Mouse (Mus musculus) brain, adult 2 months (tissue): ENCODE data around the gene Paqr8.
A peak's percentile ranks its signal among the peaks of the same experiment; 100 is the strongest.

Experiments used
- DNase-seq: peaks from one replicate; pipeline ENCODE4 v3.0.0; 2011; ENCODE audit warnings: low read depth, low spot score

The Paqr8 gene

DNA sequence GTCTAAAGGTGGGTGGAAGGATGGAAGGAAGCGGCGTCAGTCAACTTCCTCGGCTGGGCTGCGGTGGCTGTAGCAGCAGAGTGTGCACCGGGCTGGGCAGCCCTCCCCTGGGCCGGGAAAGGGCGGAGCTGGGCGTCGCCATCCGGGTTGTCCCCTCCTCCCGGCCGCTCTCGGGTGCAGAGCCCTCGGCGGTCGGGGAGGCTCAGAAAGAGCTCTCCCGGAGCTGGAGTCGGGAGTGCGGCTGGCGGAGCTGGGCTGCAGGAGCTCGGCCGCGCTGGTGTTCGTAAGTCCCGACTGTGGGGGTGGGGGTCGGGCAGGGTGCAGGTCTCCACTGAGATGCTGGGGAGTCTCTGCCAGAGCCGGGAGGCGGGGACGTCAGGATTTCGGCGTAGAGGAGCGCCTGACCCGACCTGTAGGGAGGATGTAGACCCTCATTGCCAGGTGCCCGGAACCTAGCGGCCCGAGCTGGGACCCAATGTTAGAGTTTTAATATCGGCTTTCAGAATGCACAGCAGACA, at the start of gene Paqr8:
Gene Paqr8, plus strand, starts transcription at position 203 of the 518 bp plus-strand sequence.
- peak; percentile 96 for DNase-seq

DNA sequence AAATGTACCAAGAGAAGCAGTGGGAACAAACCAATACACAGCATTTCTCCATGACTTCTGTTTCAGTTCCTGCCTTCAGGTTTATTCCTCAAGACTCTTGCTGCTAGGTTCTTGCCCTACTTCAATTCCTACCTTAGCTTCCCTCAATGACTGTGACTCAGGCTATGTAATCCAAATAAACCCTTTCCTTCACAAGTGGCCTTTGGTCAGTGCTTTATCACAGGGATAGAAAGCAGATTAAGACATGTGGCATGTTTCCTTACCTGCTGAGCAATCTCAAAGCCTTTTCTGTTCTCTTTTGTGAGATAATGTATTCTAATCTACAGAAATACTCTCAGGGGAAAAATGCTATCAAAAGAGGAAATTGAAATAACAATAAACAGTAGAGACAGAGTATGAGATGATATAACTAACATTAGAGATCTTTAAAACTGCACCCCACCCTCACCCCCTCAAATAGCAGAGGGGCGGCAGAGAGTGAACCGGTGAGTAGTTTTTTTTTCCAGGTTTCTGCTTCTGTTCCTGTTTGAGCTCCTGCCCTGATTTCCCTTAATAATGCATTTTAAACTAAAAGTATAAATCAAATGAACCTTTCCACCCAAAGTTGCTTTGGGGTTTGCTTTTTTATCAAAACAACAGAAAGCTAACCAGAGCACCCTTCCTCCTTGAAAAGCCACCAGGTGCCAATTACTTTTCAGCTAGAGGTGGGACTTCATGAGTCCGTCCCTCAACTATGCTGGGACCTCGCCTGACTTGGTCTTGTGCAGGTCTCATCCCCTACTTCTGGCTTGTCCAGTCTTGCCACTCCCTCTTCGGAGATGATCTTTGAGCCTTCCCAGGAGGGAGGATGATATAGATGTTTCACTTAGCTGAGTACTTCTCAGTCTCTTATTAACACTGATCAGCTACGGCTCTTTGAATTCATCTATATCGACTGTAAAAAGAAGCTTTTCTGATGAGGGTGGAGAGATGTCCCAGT, 33.2 kb upstream of the Paqr8 start:
- DNase-seq: no peak

DNA sequence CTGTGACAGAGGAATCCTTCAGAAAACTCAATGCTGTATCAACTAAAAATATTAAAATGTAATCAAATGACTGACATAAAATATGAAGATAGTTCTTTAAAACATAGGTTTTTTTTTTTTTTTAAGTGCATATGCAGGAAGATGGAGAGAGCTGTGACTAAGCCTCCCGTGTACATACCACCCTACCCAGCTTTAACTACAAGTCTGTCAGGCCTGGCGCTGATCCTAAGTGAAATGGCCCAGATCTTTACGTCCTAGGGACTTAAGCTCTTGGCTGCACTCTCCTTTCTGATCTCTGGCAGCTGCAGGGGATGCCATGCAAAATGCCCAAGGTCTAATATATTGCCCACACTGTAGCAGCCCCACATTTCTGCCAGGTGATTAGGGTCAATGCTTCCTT, 29.6 kb upstream of the Paqr8 start:
- peak; percentile 18 for DNase-seq

GRCm38 (mm10) chr1:20861865-20862264, 28.5 kb upstream of the Paqr8 start:
- DNase-seq: no peak

DNA sequence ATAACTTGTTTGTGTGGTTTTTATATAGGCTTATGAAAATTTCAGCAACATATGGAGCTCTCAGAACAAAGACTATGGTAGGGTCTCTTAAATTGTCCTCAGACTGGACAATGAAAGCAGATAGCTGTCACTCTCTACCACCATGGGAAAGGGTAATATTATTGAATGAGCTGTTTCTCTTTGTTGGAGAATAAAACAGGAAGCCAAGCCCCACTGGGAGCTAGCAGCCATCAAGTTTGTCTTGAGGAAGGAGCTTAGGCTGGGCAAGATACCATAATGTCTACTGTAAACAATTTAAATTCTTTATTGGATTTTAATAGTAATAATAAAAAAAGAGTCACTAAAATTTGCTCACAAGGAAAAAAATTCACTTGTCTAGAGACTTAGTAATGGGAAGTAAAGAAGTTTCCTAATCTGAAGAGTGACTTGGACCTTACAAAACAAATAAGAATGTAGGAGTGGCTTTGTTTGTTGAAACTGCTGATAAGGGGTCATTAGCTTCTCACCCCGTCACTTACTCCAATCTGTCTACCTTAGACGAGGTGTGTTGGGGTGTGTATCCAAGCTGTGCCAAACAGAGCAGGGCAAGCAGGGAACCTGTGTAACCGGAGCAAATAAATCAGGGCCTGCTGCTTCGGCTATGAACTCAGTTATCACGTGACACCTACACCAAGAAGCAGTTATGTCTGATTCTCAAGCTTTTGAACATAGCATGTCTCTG, 26.8 kb upstream of the Paqr8 start:
- no peak for DNase-seq

- peak; percentile 66 for DNase-seq
These were observed 23.0 kb upstream of the Paqr8 start for GRCm38 (mm10) chr1:20867241-20867902.

DNA sequence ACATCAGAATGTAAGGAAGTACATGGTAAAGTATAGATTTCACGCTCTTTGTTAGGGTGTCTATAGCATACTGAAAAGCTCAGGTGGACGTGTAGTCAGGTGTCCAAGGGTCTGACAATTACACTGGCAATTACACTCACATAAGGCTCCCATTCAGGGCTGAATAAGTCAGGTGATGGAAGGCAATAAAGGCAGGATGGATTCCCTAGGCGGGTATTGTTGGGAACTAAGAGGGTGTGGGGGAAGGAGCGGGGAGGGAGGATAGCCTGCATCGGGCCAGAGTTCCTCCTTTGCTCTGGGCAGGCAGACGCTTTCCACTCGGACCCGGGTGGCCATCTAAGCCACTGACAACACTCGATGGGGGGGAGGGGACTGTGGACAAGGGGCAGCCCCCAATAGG, 22.4 kb upstream of the Paqr8 start:
- no peak for DNase-seq

- DNase-seq: no peak
These were observed 19.5 kb upstream of the Paqr8 start for GRCm38 (mm10) chr1:20870887-20871286.

DNA sequence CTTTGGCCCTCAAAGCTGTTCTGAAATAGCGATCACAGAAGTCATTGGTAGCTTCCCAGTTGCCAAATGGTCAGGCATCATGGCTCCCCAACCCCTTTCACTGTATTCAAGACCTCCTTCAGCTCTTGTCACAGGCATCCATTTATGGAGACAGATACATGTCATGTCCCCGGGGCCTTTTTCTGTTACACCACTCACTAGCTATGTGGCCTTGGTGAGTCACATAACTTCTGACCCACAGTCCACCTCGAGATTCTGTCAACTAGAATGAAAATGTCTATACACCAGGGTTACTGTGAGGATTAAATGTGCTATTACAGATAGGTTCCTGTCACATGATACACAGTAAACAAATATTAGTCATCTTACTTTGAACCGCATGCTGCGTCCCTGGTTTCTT, 17.9 kb upstream of the Paqr8 start:
- DNase-seq: no peak

- peak; percentile 69 for DNase-seq
These were observed 16.3 kb upstream of the Paqr8 start for GRCm38 (mm10) chr1:20874061-20874460.

DNA sequence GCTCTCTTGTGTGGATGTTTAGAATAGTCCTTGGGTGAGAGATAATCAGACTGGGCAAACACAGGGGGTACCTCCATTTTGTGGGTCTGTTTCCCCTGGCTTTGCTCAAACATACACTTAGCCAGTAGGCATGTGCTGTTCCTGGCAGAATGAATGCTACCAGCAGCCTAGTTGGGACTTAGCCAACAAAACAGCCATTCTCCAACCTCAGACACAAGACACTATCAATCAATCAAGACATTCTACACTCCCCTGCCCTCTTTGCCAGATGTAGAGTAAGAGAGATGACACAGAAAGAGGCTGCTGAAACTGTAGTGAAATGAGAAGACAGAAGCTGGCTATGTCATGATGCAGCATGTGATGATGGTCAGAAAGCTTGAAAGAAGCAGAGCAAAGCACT, 13.1 kb upstream of the Paqr8 start:
- DNase-seq: no peak

DNA sequence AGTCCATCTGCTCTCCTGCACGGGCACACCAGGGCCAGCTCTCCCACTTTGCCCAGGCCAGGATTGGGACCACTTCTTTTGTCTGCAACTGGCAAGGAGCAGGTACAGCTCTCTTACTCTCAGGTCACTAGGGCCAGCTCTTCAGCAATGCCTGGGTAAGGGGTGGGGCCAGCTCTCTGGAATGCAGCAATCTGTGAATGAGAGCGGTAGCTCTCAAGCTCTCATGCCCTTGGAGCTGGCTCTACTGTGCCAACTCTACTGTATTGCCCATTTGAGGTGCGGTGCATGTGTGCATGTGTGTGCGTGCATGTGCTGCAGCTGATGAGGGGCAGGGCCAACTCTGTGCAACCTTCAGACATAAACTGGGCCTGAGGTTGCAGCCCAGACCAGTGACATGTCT, 11.0 kb upstream of the Paqr8 start:
- DNase-seq: no peak

- DNase-seq: peak; percentile 58
These were observed 7.3 kb upstream of the Paqr8 start for GRCm38 (mm10) chr1:20883079-20883478.

GRCm38 (mm10) chr1:20889677-20890403, 566 bp upstream of the Paqr8 start:
- DNase-seq: no peak

GRCm38 (mm10) chr1:20890941-20891399, 564 bp downstream of the Paqr8 start:
- peak; percentile 94 for DNase-seq

DNA sequence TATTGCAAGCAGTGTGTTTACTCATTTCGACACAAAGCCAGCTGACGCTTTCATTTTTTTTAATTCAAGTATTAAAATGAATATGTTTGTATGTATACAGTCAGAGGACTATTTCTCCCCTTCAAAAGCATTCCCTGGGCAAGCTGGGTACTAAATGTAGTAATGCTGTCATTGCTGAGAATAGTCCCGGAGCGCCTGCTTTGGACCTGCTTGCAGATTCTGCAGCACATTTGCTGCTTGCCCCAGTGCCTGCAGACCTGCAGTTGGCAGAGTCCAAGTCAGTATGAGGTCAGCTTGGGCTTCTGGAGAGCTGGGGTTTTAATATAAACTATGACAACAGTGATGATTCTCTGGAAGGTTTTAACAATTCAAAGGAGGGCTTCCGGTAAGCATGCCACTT, 2.7 kb downstream of the Paqr8 start:
- DNase-seq: peak; percentile 67

- no peak for DNase-seq
These were observed 8.0 kb downstream of the Paqr8 start for GRCm38 (mm10) chr1:20898391-20898790.

DNA sequence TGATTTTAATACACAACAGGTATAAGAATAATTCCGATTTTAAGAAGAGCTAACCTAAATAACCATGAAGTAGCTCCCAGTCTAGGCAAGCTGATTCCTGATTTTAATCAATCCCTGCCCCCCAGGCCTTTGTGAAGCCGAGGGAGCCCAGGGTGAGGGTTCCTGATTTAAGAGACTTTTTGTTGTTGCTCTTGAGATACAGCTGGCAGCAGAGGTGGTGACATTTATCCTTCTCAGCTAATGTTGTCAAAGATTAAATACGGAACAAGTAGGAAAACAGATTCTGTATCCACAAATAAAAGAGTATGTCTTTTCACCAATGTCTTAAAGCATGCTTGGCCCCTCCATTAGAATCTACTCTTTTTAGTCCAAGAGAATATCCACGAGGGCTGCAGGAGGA, 9.9 kb downstream of the Paqr8 start:
- no peak for DNase-seq

- DNase-seq: peak; percentile 95
These were observed 15.2 kb downstream of the Paqr8 start for GRCm38 (mm10) chr1:20905501-20906127.

GRCm38 (mm10) chr1:20906128-20906515, 15.7 kb downstream of the Paqr8 start:
- peak; percentile 93 for DNase-seq

DNA sequence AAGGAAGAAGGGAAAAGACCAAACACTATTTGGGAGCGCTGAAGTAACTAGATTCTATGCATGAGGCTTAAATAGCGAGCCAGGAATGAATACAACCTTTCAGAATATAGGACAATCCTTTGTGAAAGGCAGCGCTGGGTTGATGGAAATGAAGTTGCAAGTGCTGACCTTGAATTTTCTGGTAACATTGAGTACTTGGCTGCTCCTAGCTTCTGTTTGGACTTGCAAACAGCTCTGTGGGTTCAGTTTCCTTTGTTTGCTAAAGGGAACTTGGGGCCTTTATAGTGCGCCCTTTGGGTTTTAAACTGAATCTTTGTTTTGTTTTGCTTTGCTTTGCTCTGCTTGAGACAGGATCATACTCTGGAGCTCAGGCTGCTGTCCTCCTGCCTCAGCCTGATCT, 18.1 kb downstream of the Paqr8 start:
- peak; percentile 58 for DNase-seq
